Mouse (Mus musculus) hindbrain, embryonic 13.5 days (tissue): ENCODE measurements at regions not wholly inside any gene's neighbourhood (a gene's known extent, or its start where the extent isn't known, plus 50 kb on each side); places are given as distances from the start of the nearest gene placed in this dataset.

Experiments used
- ATAC-seq: fragments of 200-750 bp; cut with Nextera tagmentation; 2 replicates; pipeline ENCODE4 v1.8.0; 2017; ENCODE audit warnings: moderate TSS enrichment; ENCODE audit not compliant: low FRiP score
- H3K27ac ChIP-seq: fragments of 300-500 bp; sonication (generic); 2 replicates; pipeline ENCODE4 v1.5.1; 2015; ENCODE audit warnings: inconsistent platforms, mild to moderate bottlenecking, moderate library complexity
- H3K27me3 ChIP-seq: fragments of 300-500 bp; sonication (generic); 2 replicates; pipeline ENCODE4 v1.6.1; 2015; ENCODE audit warnings: mild to moderate bottlenecking, inconsistent platforms
- H3K36me3 ChIP-seq: fragments of 300-500 bp; sonication (generic); 2 replicates; pipeline ENCODE4 v1.6.1; 2015; ENCODE audit warnings: mild to moderate bottlenecking, inconsistent platforms
- H3K4me1 ChIP-seq: fragments of 300-500 bp; sonication (generic); replicated peaks from 2 replicates; pipeline ENCODE4 v1.6.1; 2015; ENCODE audit warnings: inconsistent platforms
- H3K4me2 ChIP-seq: fragments of 300-500 bp; sonication (generic); 2 replicates; pipeline ENCODE4 v1.6.1; 2015; ENCODE audit warnings: inconsistent platforms, mild to moderate bottlenecking, moderate library complexity
- H3K4me3 ChIP-seq: fragments of 300-500 bp; sonication (generic); 2 replicates; pipeline ENCODE4 v1.5.1; 2015; ENCODE audit warnings: mild to moderate bottlenecking, inconsistent platforms
- H3K9ac ChIP-seq: fragments of 300-500 bp; sonication (generic); 2 replicates; pipeline ENCODE4 v1.6.1; 2015; ENCODE audit warnings: mild to moderate bottlenecking, inconsistent platforms
- H3K9me3 ChIP-seq: fragments of 300-500 bp; sonication (generic); 2 replicates; pipeline ENCODE4 v1.6.1; 2016; ENCODE audit warnings: inconsistent platforms
- WGBS: fragments of 180-500 bp; shearing (Covaris S2); methylation state at CpG from one replicate; pipeline ENCODE4 v1.1.7; 2015; 5-methylcytosine and 5-hydroxymethylcytosine counted together

GRCm38 (mm10) chr14:9492228-9492627 lies 826.2 kb upstream of the 4930452B06Rik start:
- Histone ChIP-seq H3K4me2 (no peak overlapping the region), H3K4me1 (no peaks in the 10 kb centered on the region), H3K4me3 (no peak overlapping the region), H3K9ac (no peak overlapping the region), H3K36me3 (no peaks in the 10 kb centered on the region), H3K27ac (no peak overlapping the region), H3K27me3 (no peaks in the 10 kb centered on the region), H3K9me3 (no peaks in the 10 kb centered on the region)
- WGBS = 71% methylated on average over 2 of the region's 2 CpGs
- ATAC-seq = no peak

- no peak overlapping the region for H3K4me2 ChIP-seq
Observed at GRCm38 (mm10) chr14:9488585-9488984, 822.5 kb upstream of the 4930452B06Rik start.

DNA sequence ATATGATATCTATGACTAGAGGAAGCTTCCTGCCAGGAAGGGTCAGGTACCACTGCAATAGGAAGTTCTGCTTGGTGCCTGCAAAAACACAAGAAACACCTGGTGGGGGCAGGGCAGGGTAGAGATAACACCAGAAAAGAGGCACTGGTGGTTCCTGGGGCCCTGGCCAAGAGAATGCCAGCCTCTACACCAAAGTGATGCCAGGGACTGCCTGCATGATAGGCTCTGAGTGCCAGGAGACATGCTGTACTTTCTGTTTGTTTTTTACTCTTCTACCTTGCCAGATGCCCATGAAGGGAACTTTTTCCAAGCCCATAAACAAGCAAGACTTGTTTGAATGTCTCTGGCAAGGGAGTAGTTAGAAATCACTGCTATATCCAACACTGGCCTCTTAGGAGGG lies 812.9 kb upstream of the 4930452B06Rik start:
- no peak overlapping the region for H3K27ac ChIP-seq
- no peak for ATAC-seq
- H3K4me1 ChIP-seq = 0 out of 2 replicates have a peak, but pooled peaks cover 4% of the 10 kb centered on the region
- H3K36me3 ChIP-seq = no peaks in the 10 kb centered on the region
- H3K9me3 ChIP-seq = no peaks in the 10 kb centered on the region
- no peak overlapping the region for H3K4me2 ChIP-seq
- no peak overlapping the region for H3K9ac ChIP-seq
- H3K4me3 ChIP-seq = no peak overlapping the region
- H3K27me3 ChIP-seq = no peaks in the 10 kb centered on the region

More at GRCm38 (mm10) chr14:9488585-9488984, 822.5 kb upstream of the 4930452B06Rik start:
- Histone ChIP-seq H3K27ac (no peak overlapping the region), H3K9ac (no peak overlapping the region), H3K4me1 (no peaks in the 10 kb centered on the region), H3K27me3 (no peaks in the 10 kb centered on the region), H3K9me3 (no peaks in the 10 kb centered on the region), H3K36me3 (no peaks in the 10 kb centered on the region), H3K4me3 (no peak overlapping the region)
- ATAC-seq = no peak
- 39% methylated on average over 1 of the region's 1 CpGs for WGBS

- H3K36me3 ChIP-seq = no peaks in the 10 kb centered on the region
- H3K4me3 ChIP-seq = no peak overlapping the region
- ATAC-seq = no peak
- no peaks in the 10 kb centered on the region for H3K27me3 ChIP-seq
- H3K4me2 ChIP-seq = no peak overlapping the region
- H3K9ac ChIP-seq = no peak overlapping the region
- WGBS = 82% methylated on average over 7 of the region's 7 CpGs
- no peaks in the 10 kb centered on the region for H3K9me3 ChIP-seq
- no peak overlapping the region for H3K27ac ChIP-seq
- 0 out of 2 replicates have a peak, but pooled peaks cover 4% of the 10 kb centered on the region for H3K4me1 ChIP-seq
Observed at GRCm38 (mm10) chr14:9475169-9475568, 809.1 kb upstream of the 4930452B06Rik start.

DNA sequence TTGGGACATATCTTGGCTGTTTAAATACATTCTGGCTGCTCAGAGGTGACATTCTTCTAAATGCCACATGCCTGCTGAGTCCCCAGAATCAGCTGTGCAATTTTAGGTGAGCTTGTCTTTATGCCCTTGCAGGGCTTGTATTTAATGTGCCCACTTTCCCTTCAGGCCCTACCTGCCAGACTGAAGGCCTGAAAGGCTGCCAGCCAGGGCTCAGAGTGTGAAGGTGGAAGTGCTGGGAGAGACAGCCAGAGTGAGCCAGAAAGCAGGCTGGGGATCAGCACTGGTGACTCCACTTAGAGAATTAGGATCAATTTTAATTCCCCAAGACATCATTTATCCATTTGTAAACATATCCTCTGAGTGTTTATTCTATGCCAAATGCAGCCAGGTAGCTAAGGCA lies 803.6 kb upstream of the 4930452B06Rik start:
- Histone ChIP-seq H3K9me3 (no peaks in the 10 kb centered on the region), H3K27ac (no peak overlapping the region), H3K4me3 (no peak overlapping the region), H3K4me1 (no peaks in the 10 kb centered on the region), H3K27me3 (no peaks in the 10 kb centered on the region), H3K9ac (no peak overlapping the region), H3K4me2 (no peak overlapping the region), H3K36me3 (no peaks in the 10 kb centered on the region)
- ATAC-seq = no peak

- Histone ChIP-seq H3K27ac (no peak overlapping the region), H3K9me3 (no peaks in the 10 kb centered on the region), H3K4me1 (no peaks in the 10 kb centered on the region), H3K36me3 (no peaks in the 10 kb centered on the region), H3K4me2 (no peak overlapping the region), H3K9ac (no peak overlapping the region), H3K27me3 (no peaks in the 10 kb centered on the region), H3K4me3 (no peak overlapping the region)
- no peak for ATAC-seq
- WGBS = 85% methylated on average over 3 of the region's 3 CpGs
Observed at GRCm38 (mm10) chr14:9468654-9469053, 802.6 kb upstream of the 4930452B06Rik start.

- no peak overlapping the region for H3K27ac ChIP-seq
- no peak overlapping the region for H3K4me3 ChIP-seq
- ATAC-seq = no peak
- no peaks in the 10 kb centered on the region for H3K27me3 ChIP-seq
- no peak overlapping the region for H3K9ac ChIP-seq
- no peaks in the 10 kb centered on the region for H3K4me1 ChIP-seq
- no peak overlapping the region for H3K4me2 ChIP-seq
- no peaks in the 10 kb centered on the region for H3K9me3 ChIP-seq
- WGBS = 66% methylated on average over 7 of the region's 7 CpGs
- H3K36me3 ChIP-seq = no peaks in the 10 kb centered on the region
Observed at GRCm38 (mm10) chr14:9467690-9468458, 801.8 kb upstream of the 4930452B06Rik start.

DNA sequence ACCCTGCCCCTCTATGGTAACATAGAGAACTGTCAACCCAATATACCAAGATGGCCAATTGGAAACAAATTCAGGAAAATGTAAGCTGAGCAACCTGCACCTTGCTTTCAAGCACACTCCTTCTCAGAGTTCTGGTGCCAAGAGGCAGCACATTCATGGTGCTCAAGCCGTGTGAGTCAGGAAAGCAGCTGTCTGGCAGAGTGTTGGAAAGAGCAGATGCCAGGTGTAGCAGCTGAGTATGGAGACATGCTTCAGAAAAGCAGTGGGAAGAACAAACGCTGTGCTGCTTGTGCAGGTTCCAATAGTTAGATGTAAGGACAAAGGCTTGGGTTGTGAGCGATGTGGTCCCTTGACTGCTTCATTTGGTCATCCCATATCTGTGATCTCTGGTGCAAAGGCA lies 794.0 kb upstream of the 4930452B06Rik start:
- H3K4me3 ChIP-seq = no peak overlapping the region
- WGBS = 89% methylated on average over 3 of the region's 3 CpGs
- H3K4me1 ChIP-seq = peaks cover 3% of the 10 kb centered on the region
- no peaks in the 10 kb centered on the region for H3K9me3 ChIP-seq
- no peaks in the 10 kb centered on the region for H3K27me3 ChIP-seq
- no peak overlapping the region for H3K4me2 ChIP-seq
- H3K9ac ChIP-seq = no peak overlapping the region
- ATAC-seq = no peak
- no peaks in the 10 kb centered on the region for H3K36me3 ChIP-seq
- no peak overlapping the region for H3K27ac ChIP-seq

- Histone ChIP-seq H3K27me3 (no peaks in the 10 kb centered on the region), H3K27ac (no peak overlapping the region), H3K36me3 (no peaks in the 10 kb centered on the region), H3K4me1 (peaks cover 3% of the 10 kb centered on the region), H3K9ac (no peak overlapping the region), H3K4me3 (no peak overlapping the region), H3K4me2 (no peak overlapping the region), H3K9me3 (no peaks in the 10 kb centered on the region)
- no peak for ATAC-seq
- WGBS = 79% methylated on average over 2 of the region's 2 CpGs
Observed at GRCm38 (mm10) chr14:9458856-9459255, 792.8 kb upstream of the 4930452B06Rik start.

GRCm38 (mm10) chr14:9457801-9458495 lies 791.9 kb upstream of the 4930452B06Rik start:
- Histone ChIP-seq H3K27ac (no peak overlapping the region), H3K9ac (no peak overlapping the region), H3K4me2 (no peak overlapping the region), H3K4me1 (peaks cover 3% of the 10 kb centered on the region), H3K9me3 (no peaks in the 10 kb centered on the region), H3K4me3 (no peak overlapping the region), H3K27me3 (no peaks in the 10 kb centered on the region), H3K36me3 (no peaks in the 10 kb centered on the region)
- no peak for ATAC-seq

- H3K27me3 ChIP-seq = no peaks in the 10 kb centered on the region
- no peaks in the 10 kb centered on the region for H3K36me3 ChIP-seq
- no peak overlapping the region for H3K4me2 ChIP-seq
- no peak for ATAC-seq
- H3K4me1 ChIP-seq = peaks cover 3% of the 10 kb centered on the region
- no peak overlapping the region for H3K27ac ChIP-seq
- H3K4me3 ChIP-seq = no peak overlapping the region
- 92% methylated on average over 5 of the region's 5 CpGs for WGBS
- no peaks in the 10 kb centered on the region for H3K9me3 ChIP-seq
- no peak overlapping the region for H3K9ac ChIP-seq
Observed at GRCm38 (mm10) chr14:9455986-9456385, 789.9 kb upstream of the 4930452B06Rik start.

GRCm38 (mm10) chr14:9449942-9450341 lies 783.9 kb upstream of the 4930452B06Rik start:
- ATAC-seq = no peak
- H3K27ac ChIP-seq = no peak overlapping the region
- H3K9ac ChIP-seq = no peak overlapping the region
- no peak overlapping the region for H3K4me3 ChIP-seq
- H3K4me1 ChIP-seq = peaks cover 5% of the 10 kb centered on the region; the same call in 1 of the 2 replicates
- no peaks in the 10 kb centered on the region for H3K27me3 ChIP-seq
- no peak overlapping the region for H3K4me2 ChIP-seq
- 61% methylated on average over 3 of the region's 3 CpGs for WGBS
- no peaks in the 10 kb centered on the region for H3K36me3 ChIP-seq
- no peaks in the 10 kb centered on the region for H3K9me3 ChIP-seq

DNA sequence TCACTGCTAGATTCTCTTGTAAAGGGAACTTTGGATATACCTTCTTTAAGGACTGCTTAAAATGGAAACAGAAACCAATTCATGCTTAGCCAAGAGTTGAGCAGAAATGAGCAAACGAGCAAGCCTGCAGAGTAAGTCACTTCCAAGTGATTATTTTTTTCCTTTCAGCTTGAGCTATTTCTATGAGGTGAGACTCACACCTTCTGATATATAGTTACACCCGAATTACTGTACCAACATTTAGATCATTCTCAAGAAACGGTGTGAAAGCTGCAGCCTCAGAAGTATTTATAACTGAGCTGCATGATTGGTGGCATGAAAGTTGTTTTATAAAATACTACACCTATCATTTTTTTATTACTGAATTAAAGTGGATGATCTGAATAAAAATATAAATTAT lies 771.9 kb upstream of the 4930452B06Rik start:
- Histone ChIP-seq H3K9me3 (no peaks in the 10 kb centered on the region), H3K27ac (no peak overlapping the region), H3K27me3 (no peaks in the 10 kb centered on the region), H3K4me2 (no peak overlapping the region), H3K4me1 (no peaks in the 10 kb centered on the region), H3K4me3 (no peak overlapping the region), H3K36me3 (no peaks in the 10 kb centered on the region), H3K9ac (no peak overlapping the region)
- WGBS = 78% methylated on average over 3 of the region's 3 CpGs
- ATAC-seq = no peak
